Mouse (Mus musculus): ENCODE results near the gene Spop.

Spop gene

GRCm38 (mm10) chr11:95415931-95416330 is 2.1 kb downstream of the Spop start:
- DNase-seq (ENCODE audit: extremely low read depth, low read depth, low spot score): no peak

DNA sequence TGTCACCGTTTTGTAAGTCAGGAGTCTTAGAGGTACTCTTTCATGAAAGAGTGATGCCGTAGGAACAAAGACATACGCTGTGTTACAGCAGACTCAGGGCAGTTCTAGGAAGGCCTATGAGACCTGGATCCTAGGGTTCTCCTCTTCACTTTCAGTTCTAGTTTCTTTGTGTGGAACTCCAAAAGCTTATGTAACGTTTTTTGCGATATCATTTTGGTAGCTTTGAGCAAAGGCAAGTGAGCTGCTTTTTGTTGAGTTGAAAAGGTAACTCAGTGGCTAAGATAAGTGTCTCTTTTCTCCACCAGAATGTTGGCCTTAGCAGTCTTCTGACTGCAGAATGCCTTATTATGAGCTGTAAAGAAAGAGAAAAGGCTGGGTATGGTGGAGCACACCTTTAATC is 3.5 kb downstream of the Spop start:
- DNase-seq (ENCODE audit: extremely low read depth, low read depth, low spot score): no peak

DNA sequence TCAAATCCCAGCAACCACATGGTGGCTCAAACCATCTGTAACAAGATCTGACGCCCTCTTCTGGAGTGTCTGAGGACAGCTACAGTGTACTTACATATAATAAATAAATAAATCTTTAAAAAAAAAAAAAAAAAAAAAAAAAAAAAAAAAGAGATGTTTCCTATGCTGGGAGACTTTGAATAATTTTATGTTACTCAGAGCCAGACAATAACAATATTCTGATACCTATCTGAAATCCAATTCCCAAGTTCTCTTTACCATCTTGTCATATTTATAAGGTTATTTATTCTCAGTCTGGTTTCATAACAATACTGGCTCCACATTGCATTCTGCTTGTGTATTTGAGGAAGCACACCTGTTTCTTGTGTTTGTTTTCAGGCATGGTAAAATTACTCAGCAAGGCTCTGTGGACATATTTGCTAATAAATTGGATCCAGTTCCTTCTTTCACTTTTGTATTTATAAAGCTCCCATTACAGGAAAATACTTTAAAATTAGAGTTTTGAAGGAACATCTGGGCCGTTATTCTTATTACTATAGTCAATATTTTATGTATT is 7.1 kb downstream of the Spop start:
- no peak for DNase-seq (ENCODE audit: extremely low read depth, low read depth, low spot score)

DNA sequence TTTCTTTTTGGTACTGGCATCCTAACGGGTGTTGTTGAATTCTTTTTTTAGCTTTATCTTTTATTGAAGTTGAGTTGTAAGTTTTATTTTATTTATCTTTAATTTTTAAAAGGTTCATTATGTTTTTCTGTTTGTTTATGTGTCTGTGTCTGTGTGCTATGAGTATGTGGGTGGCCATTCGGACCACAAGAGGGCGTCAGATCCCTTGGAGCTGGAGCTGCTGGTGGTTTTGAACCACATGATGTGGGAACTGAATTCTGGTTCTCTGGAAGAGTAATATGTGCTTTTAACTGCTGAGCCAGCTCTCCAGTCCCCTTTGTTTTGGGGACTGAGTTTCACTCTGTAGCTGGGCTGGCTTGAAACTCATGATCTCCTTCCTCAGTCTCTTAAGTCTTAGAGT is 9.6 kb downstream of the Spop start:
- no peak for DNase-seq (ENCODE audit: extremely low read depth, low read depth, low spot score)

DNA sequence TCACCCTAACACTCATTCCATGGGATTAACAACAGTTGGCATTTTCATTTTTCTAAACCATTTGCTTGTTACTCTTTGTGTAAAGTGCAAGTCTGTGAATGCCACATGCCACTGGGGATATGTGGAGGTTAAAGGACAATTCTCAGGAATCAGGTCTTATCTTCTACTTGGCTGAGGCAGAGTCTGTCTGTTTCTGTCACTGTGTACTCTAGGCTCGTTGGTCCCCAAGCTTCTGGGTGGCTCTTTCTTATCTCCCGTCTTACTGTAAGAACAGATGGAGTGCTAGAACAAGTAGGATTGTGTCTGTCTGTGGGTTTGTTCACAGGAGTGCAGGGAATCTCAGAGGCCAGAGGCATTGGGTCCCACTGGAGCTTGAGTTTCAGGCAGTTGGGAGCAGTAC is 17.5 kb downstream of the Spop start:
- DNase-seq (ENCODE audit: extremely low read depth, low read depth, low spot score): no peak

DNA sequence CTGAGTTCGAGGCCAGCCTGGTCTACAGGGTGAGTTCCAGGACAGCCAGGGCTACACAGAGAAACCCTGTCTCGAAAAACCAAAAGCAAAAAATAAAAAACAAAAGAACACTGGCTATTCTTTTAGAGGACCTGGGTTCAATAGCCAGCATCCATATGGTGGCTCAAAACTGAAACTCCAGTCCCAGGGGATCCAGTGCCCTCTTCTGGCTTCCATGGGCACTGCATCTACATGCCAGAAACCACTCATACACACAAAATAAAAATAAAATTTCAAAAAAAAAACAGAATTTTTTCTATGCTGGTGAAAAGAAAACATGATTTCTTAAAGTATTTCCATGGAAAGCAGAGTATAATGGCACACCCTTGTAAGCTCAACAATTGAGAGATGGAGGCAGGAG is 18.3 kb downstream of the Spop start:
- no peak for DNase-seq (ENCODE audit: extremely low read depth, low read depth, low spot score)

- DNase-seq (ENCODE audit: extremely low read depth, low read depth, low spot score): no peak
Observed at GRCm38 (mm10) chr11:95445371-95445770, 31.5 kb downstream of the Spop start.

GRCm38 (mm10) chr11:95446580-95447305 is 32.9 kb downstream of the Spop start:
- DNase-seq (ENCODE audit: extremely low read depth, low read depth, low spot score): no peak

GRCm38 (mm10) chr11:95448346-95448745 is 34.5 kb downstream of the Spop start:
- no peak for DNase-seq (ENCODE audit: extremely low read depth, low read depth, low spot score)

- no peak for DNase-seq (ENCODE audit: extremely low read depth, low read depth, low spot score)
Observed at GRCm38 (mm10) chr11:95455331-95455730, 41.5 kb downstream of the Spop start.

- DNase-seq (ENCODE audit: extremely low read depth, low read depth, low spot score): no peak
Observed at GRCm38 (mm10) chr11:95460872-95461271, 47.0 kb downstream of the Spop start.

DNA sequence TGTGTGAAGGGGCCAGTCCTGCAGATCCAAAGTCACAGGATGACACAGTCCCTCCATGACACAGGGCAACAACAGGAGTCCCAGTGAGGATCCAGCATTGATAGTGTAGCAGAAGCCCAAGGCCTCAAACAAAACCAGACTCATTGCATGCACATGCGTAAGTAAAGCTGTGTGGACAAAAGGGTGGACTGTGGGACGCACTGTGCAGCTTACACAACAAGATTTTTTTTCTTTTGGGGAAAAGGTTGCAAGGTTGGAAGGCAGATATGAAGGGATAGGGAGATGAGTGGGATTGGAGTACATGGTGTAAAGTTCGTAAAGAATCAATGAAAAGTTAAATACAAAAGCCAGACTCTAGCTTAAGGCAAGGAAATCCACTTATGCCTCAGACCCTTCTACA is 48.3 kb downstream of the Spop start:
- no peak for DNase-seq (ENCODE audit: extremely low read depth, low read depth, low spot score)

- DNase-seq (ENCODE audit: extremely low read depth, low read depth, low spot score): peak; percentile 23
Observed at GRCm38 (mm10) chr11:95467731-95468130, 53.9 kb downstream of the Spop start.

GRCm38 (mm10) chr11:95472942-95473341 is 59.1 kb downstream of the Spop start:
- no peak for DNase-seq (ENCODE audit: extremely low read depth, low read depth, low spot score)

DNA sequence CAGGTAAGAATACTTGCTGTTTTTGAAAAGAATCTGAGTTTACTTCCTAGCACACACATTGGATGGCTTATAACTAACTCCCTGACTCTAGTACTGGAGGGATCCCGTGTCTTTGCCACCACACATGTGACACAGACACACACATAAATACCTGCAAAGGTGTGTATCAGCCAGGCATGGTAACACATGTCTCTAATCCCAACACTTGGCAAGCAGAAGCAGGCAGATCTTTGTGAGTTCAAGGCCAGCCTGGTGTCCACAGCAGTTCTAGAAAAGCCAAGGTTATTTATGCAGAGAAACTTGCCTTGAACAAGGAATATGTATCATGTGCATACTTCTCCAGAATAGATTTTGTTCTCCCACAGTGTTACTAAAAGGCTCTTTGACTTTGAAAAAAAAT is 59.6 kb downstream of the Spop start:
- no peak for DNase-seq (ENCODE audit: extremely low read depth, low read depth, low spot score)

GRCm38 (mm10) chr11:95476323-95476722 is 62.4 kb downstream of the Spop start:
- no peak for DNase-seq (ENCODE audit: extremely low read depth, low read depth, low spot score)

- no peak for DNase-seq (ENCODE audit: extremely low read depth, low read depth, low spot score)
Observed at GRCm38 (mm10) chr11:95479458-95479857, 65.6 kb downstream of the Spop start.

DNA sequence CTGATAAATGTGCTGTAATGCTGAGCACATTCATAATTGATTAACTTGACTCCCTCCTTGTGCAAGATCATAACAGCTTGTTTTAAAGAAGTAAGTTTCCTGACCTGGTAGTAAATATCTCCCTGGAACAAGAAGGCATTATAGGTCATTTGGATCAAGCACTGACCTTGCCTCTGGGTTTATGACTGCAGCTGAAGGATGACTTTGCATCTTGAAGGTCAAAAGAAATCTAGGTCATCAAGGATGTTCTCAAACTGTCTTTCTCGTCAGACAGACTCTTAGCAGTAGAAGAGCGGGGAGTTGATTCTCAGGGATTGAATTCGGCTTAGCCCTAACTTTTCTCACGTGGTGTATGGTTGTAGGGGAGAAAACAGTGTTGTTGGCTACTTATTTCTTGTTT is 66.8 kb downstream of the Spop start:
- DNase-seq (ENCODE audit: extremely low read depth, low read depth, low spot score): no peak

DNA sequence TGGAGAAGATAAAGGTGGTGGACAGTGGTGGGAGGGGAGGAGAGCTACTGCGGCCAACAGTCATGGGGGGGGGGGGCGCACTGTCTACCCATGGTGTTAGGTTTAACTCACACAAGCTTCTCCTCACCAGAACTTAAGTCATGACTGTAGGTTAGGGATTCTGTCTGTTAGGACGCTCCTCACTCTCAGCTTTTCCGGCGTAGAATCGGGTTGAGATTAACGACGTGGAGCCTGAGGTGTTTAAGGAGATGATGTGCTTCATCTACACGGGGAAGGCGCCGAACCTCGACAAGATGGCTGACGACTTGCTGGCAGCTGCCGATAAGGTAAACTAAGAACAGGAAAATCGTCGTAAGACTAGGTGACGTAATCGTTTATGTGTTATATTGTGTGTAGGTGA is 71.8 kb downstream of the Spop start:
- DNase-seq (ENCODE audit: extremely low read depth, low read depth, low spot score): no peak

- DNase-seq (ENCODE audit: extremely low read depth, low read depth, low spot score): no peak
Observed at GRCm38 (mm10) chr11:95487237-95487636, 73.4 kb downstream of the Spop start.

- no peak for DNase-seq (ENCODE audit: extremely low read depth, low read depth, low spot score)
Observed at GRCm38 (mm10) chr11:95490104-95490503, 76.2 kb downstream of the Spop start.

DNA sequence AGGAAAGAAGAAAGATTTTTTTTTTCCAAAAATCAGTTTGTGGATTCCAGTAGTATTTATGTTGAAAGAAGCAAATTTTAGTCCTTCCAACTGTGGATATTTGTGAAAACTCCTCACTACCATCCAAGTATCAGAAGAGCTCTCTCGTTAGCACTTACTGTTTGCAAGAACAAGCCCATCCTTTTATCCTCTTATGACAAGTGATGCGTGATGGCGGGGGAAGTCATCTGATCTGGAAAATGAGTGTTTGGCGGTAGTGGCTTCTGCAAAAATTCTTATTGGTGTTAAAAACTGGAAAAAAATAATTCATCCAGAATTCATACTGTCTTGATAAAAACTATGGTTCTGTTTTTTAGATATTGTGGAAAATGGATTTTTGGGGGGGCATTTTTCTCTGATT is 78.4 kb downstream of the Spop start:
- DNase-seq (ENCODE audit: extremely low read depth, low read depth, low spot score): no peak

DNA sequence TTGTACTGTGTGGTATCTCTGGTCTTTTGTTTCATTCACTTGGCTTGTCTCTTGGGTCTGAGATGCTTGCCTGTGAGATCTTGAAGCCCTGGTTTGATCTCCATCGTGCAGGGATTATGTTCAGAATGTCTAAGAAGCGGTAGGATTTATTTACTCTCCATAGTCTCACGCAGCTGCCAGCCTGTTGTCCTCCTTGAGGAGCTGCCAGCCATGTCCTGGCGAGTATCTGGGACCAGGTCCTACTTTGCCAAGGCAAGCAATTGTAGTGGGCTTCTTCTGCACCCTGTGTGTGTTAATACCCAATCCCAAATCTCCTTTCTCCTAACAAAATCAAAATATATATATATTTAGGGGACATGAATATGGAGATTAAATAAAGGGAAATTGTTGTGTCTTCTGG is 79.1 kb downstream of the Spop start:
- DNase-seq (ENCODE audit: extremely low read depth, low read depth, low spot score): no peak

Measured in fat pad, adult 2 months (tissue).